ENCODE assay signal across 15 mouse cellular contexts in the genomic region with DNA sequence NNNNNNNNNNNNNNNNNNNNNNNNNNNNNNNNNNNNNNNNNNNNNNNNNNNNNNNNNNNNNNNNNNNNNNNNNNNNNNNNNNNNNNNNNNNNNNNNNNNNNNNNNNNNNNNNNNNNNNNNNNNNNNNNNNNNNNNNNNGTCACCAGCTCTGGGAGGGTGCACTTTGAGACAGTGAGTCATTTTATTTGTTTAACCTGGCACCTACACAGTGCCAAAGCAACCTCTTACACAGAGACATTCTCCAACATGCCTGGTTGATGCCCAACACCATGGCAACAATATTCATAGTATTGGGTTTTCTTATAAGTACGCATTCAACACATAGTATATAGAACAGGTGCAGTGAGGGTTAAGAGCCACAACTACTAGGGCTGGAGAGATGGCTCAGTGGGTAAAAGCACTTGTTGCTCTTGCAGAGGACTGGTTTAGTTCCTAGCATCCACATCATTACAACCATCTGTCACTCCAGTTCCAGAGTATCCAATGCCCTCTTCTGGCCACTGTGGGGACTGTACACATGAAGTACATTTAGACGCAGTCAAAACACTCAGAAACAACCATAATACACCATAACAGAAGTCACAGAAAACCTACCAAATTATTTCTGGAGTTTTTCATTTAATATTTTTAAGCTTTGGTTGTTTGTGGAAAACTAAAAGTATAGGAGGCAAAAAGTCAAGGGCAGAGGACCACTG.
DNase-seq lines count a peak whose midpoint lies in the region; ATAC-seq and TF ChIP-seq lines count a peak whose summit lies in the region.
"Had no signal": no experiment of that assay in that cellular context is flagged by ENCODE, and none has a peak within 500 bp of the region (broad histone marks: within the 10 kb centered on the region; RNA-seq: fewer than 3 reads in every experiment).

No protein-coding gene starts in this region.

- no peak overlapping the region for H3K27ac ChIP-seq in intestine, postnatal 0 days (ENCODE audit: low read depth, low read length)
- H3K27ac ChIP-seq in intestine, embryonic 15.5 days: no peak overlapping the region
- no peak overlapping the region for H3K27ac ChIP-seq in lung, postnatal 0 days (ENCODE audit: low read length)
- no peak overlapping the region for H3K27ac ChIP-seq in forebrain, embryonic 15.5 days (replicated peaks)
- H3K27ac ChIP-seq: kidney, embryonic 15.5 days; lung, embryonic 15.5 days; midbrain, embryonic 10.5 days had no signal

- no peaks in the 10 kb centered on the region for H3K36me3 ChIP-seq in intestine, postnatal 0 days (ENCODE audit: control insufficient read depth, insufficient read depth)
- H3K36me3 ChIP-seq in intestine, embryonic 15.5 days: no peaks in the 10 kb centered on the region
- no peaks in the 10 kb centered on the region for H3K36me3 ChIP-seq in lung, postnatal 0 days (ENCODE audit: insufficient read depth, low read length)
- H3K36me3 ChIP-seq in splenic B cell, adult 2 months (ENCODE audit: control insufficient read depth, insufficient read depth, low read length, poor library complexity, severe bottlenecking): no peaks in the 10 kb centered on the region
- H3K36me3 ChIP-seq in forebrain, embryonic 15.5 days: no peaks in the 10 kb centered on the region
- H3K36me3 ChIP-seq: G1E; kidney, embryonic 15.5 days; lung, embryonic 15.5 days; midbrain, embryonic 10.5 days had no signal

- TF ChIP-seq CTCF in intestine, postnatal 0 days (IDR thresholded peaks at IDR 0.05; ENCODE audit: low read depth): peak; percentile 43
- peak; percentile 46 for TF ChIP-seq CTCF in lung, postnatal 0 days (IDR thresholded peaks at IDR 0.05)

- DNase-seq in lung, postnatal 0 days (ENCODE audit: low spot score): no peak
- DNase-seq in lung, postnatal 4 days: no peak
- DNase-seq in ES-CJ7 (ENCODE audit: low read depth, low spot score): peak; percentile 11
- DNase-seq in splenic B cell, adult 2 months (ENCODE audit: low read depth, low spot score): peak; percentile 43
- DNase-seq: layer of hippocampus, adult 9-11 months had no signal

- H3K27me3 ChIP-seq in intestine, postnatal 0 days (replicated peaks; ENCODE audit: control insufficient read depth, insufficient read depth, low read length): no peaks in the 10 kb centered on the region
- H3K27me3 ChIP-seq in intestine, embryonic 15.5 days (replicated peaks): no peaks in the 10 kb centered on the region
- H3K27me3 ChIP-seq in lung, postnatal 0 days (replicated peaks; ENCODE audit: insufficient read depth, low read length): no peaks in the 10 kb centered on the region
- H3K27me3 ChIP-seq in splenic B cell, adult 2 months (ENCODE audit: control insufficient read depth, insufficient read depth, low read length, poor library complexity, severe bottlenecking): no peaks in the 10 kb centered on the region
- H3K27me3 ChIP-seq in forebrain, embryonic 15.5 days: no peaks in the 10 kb centered on the region
- H3K27me3 ChIP-seq: kidney, embryonic 15.5 days; lung, embryonic 15.5 days had no signal

- H3K4me2 ChIP-seq in intestine, postnatal 0 days (replicated peaks; ENCODE audit: low read depth): no peak overlapping the region
- H3K4me2 ChIP-seq in intestine, embryonic 15.5 days (replicated peaks): no peak overlapping the region
- no peak overlapping the region for H3K4me2 ChIP-seq in lung, postnatal 0 days (replicated peaks; ENCODE audit: low read depth, low read length)
- no peak overlapping the region for H3K4me2 ChIP-seq in forebrain, embryonic 15.5 days (replicated peaks)
- H3K4me2 ChIP-seq: kidney, embryonic 15.5 days; lung, embryonic 15.5 days had no signal

- TF ChIP-seq EP300 in lung, postnatal 0 days (IDR thresholded peaks at IDR 0.05): no peak

- H3K9ac ChIP-seq in intestine, postnatal 0 days (ENCODE audit: low read depth, low read length): no peak overlapping the region
- H3K9ac ChIP-seq in intestine, embryonic 15.5 days: no peak overlapping the region
- no peak overlapping the region for H3K9ac ChIP-seq in lung, postnatal 0 days (replicated peaks; ENCODE audit: low read depth)
- no peak overlapping the region for H3K9ac ChIP-seq in forebrain, embryonic 15.5 days (replicated peaks)
- H3K9ac ChIP-seq: kidney, embryonic 15.5 days; lung, embryonic 15.5 days had no signal

- H3K4me1 ChIP-seq in intestine, postnatal 0 days (replicated peaks; ENCODE audit: control insufficient read depth, insufficient read depth, low read length): no peaks in the 10 kb centered on the region
- H3K4me1 ChIP-seq in intestine, embryonic 15.5 days (replicated peaks): no peaks in the 10 kb centered on the region
- no peaks in the 10 kb centered on the region for H3K4me1 ChIP-seq in lung, postnatal 0 days (ENCODE audit: insufficient read depth, low read depth, low read length)
- peaks cover 2% of the 10 kb centered on the region for H3K4me1 ChIP-seq in forebrain, embryonic 15.5 days
- H3K4me1 ChIP-seq: kidney, embryonic 15.5 days; lung, embryonic 15.5 days; midbrain, embryonic 10.5 days had no signal

- WGBS in intestine, postnatal 0 days: 96% methylated on average over 2 of the region's 2 CpGs
- WGBS in intestine, embryonic 15.5 days: 90% methylated on average over 2 of the region's 2 CpGs
- WGBS in lung, postnatal 0 days: 91% methylated on average over 2 of the region's 2 CpGs
- 95% methylated on average over 2 of the region's 2 CpGs for WGBS in forebrain, embryonic 15.5 days

- no peaks in the 10 kb centered on the region for H3K9me3 ChIP-seq in intestine, postnatal 0 days (ENCODE audit: control insufficient read depth)
- H3K9me3 ChIP-seq in intestine, embryonic 15.5 days: no peaks in the 10 kb centered on the region
- H3K9me3 ChIP-seq in lung, postnatal 0 days (ENCODE audit: low read length): no peaks in the 10 kb centered on the region
- no peaks in the 10 kb centered on the region for H3K9me3 ChIP-seq in forebrain, embryonic 15.5 days
- H3K9me3 ChIP-seq: G1E; kidney, embryonic 15.5 days; lung, embryonic 15.5 days; midbrain, embryonic 10.5 days had no signal

- ATAC-seq in intestine, postnatal 0 days: no peak
- no peak for ATAC-seq in intestine, embryonic 15.5 days
- 0 out of 2 replicates have a peak, but pooled peaks have one; percentile 10 for ATAC-seq in lung, postnatal 0 days
- ATAC-seq in forebrain, embryonic 15.5 days (replicated peaks): no peak
- ATAC-seq: activated CD4-positive, CD25-positive, alpha-beta regulatory T cell, adult 4 months; hindbrain, embryonic 16.5 days had no signal

- H3K4me3 ChIP-seq in intestine, postnatal 0 days (ENCODE audit: low read depth, low read length): no peak overlapping the region
- no peak overlapping the region for H3K4me3 ChIP-seq in intestine, embryonic 15.5 days (replicated peaks)
- no peak overlapping the region for H3K4me3 ChIP-seq in lung, postnatal 0 days (ENCODE audit: low read depth, low read length)
- no peak overlapping the region for H3K4me3 ChIP-seq in forebrain, embryonic 15.5 days
- H3K4me3 ChIP-seq: kidney, embryonic 15.5 days; lung, embryonic 15.5 days; midbrain, embryonic 10.5 days; myocyte had no signal

Comparison
In these comparisons a context has a peak if more than half of its experiments do, and no peak if none do; other contexts are left out.
1. DNase-seq: peak in ES-CJ7 (single experiment) and splenic B cell, adult 2 months (single experiment); none in lung, postnatal 0 days (single experiment) and lung, postnatal 4 days (0 of 2).